Comparison of ENCODE assay signal across 33 mouse cellular contexts in genomic region chr10:75051364-75052074, GRCm38 (mm10). TPM values are rescaled to one million over a fixed set of nuclear protein-coding genes. Genes with fewer than 3 reads are reported as not detected.
DNase-seq lines count a peak whose midpoint lies in the region; ATAC-seq and TF ChIP-seq lines count a peak whose summit lies in the region.
"Had no signal": no experiment of that assay in that cellular context is flagged by ENCODE, and none has a peak within 500 bp of the region (broad histone marks: within the 10 kb centered on the region; RNA-seq: fewer than 3 reads in every experiment).

No protein-coding gene starts in this region.

- no peaks in the 10 kb centered on the region for H3K4me1 ChIP-seq in kidney, postnatal 0 days (replicated peaks; ENCODE audit: insufficient read depth, low read length)
- H3K4me1 ChIP-seq in CH12.LX (ENCODE audit: control insufficient read depth in 1 of 2, insufficient read depth in 2 of 2), result peaks cover 18 to 23% of the 10 kb centered on the region in 2 experiments

- H3K27me3 ChIP-seq in kidney, postnatal 0 days (ENCODE audit: insufficient read depth, low read length), result no peaks in the 10 kb centered on the region
- no peaks in the 10 kb centered on the region for H3K27me3 ChIP-seq in CH12.LX (replicated peaks)
- H3K27me3 ChIP-seq: embryonic facial prominence, embryonic 12.5 days; embryonic facial prominence, embryonic 15.5 days; intestine, embryonic 15.5 days had no signal

- dilution Hi-C loops in CH12.LX (cut with MboI; ENCODE audit: extremely low pct_ligation_motif_present, extremely low pct_unique_long_range_greater_than_20kb, low sequenced_read_pairs), result no loop called here

- H3K4me2 ChIP-seq in kidney, postnatal 0 days (ENCODE audit: low read length), result no peak overlapping the region
- H3K4me2 ChIP-seq in CH12.LX (ENCODE audit: insufficient read depth, low read depth, poor library complexity, severe bottlenecking), result no peak overlapping the region
- H3K4me2 ChIP-seq: embryonic facial prominence, embryonic 12.5 days; embryonic facial prominence, embryonic 15.5 days; heart, embryonic 11.5 days; hindbrain, embryonic 13.5 days; intestine, embryonic 15.5 days had no signal

- TF ChIP-seq EP300 in CH12.LX (IDR thresholded peaks at IDR 0.05; ENCODE audit: low read length), result no peak

- no peak for TF ChIP-seq CTCF in kidney, postnatal 0 days (IDR thresholded peaks at IDR 0.05; ENCODE audit: low read depth)
- no peak for TF ChIP-seq CTCF in CH12.LX (conservative IDR thresholded peaks at IDR 0.05 in 1 of 2, IDR thresholded peaks at IDR 0.05 in 1 of 2; ENCODE audit: low read depth in 2 of 2, low read length in 2 of 2)

- H3K4me3 ChIP-seq in kidney, postnatal 0 days (replicated peaks; ENCODE audit: low read depth, low read length), result no peak overlapping the region
- no peak overlapping the region for H3K4me3 ChIP-seq in CH12.LX (replicated peaks in 1 of 3; ENCODE audit: low read depth in 2 of 3, low read length in 2 of 3, poor library complexity in 1 of 3)
- H3K4me3 ChIP-seq: embryonic facial prominence, embryonic 12.5 days; embryonic facial prominence, embryonic 15.5 days; hindbrain, embryonic 10.5 days; hindbrain, embryonic 13.5 days; intestine, embryonic 15.5 days had no signal

- TF ChIP-seq POLR2A in CH12.LX (IDR thresholded peaks at IDR 0.05; ENCODE audit: low read depth, low read length), result no peak

- H3K9me3 ChIP-seq in kidney, postnatal 0 days (replicated peaks; ENCODE audit: low read length), result no peaks in the 10 kb centered on the region
- H3K9me3 ChIP-seq in CH12.LX (replicated peaks; ENCODE audit: low read length), result no peaks in the 10 kb centered on the region
- H3K9me3 ChIP-seq: embryonic facial prominence, embryonic 12.5 days; embryonic facial prominence, embryonic 15.5 days; hindbrain, embryonic 10.5 days; hindbrain, embryonic 13.5 days; intestine, embryonic 15.5 days had no signal

- H3K36me3 ChIP-seq in kidney, postnatal 0 days (ENCODE audit: insufficient read depth, low read length), result no peaks in the 10 kb centered on the region
- peaks cover 0 to 9% of the 10 kb centered on the region in 2 experiments for H3K36me3 ChIP-seq in CH12.LX (replicated peaks in 1 of 2; ENCODE audit: control insufficient read depth in 1 of 2, insufficient read depth in 1 of 2, low read length in 1 of 2)
- H3K36me3 ChIP-seq: intestine, embryonic 15.5 days had no signal

- no peak for TF ChIP-seq RAD21 in CH12.LX (IDR thresholded peaks at IDR 0.05; ENCODE audit: low read depth, low read length)

- H3K9ac ChIP-seq in kidney, postnatal 0 days (ENCODE audit: low read depth, low read length), result no peak overlapping the region
- no peak overlapping the region for H3K9ac ChIP-seq in CH12.LX (ENCODE audit: insufficient read depth, low read depth)
- H3K9ac ChIP-seq: embryonic facial prominence, embryonic 12.5 days; embryonic facial prominence, embryonic 15.5 days; forebrain, postnatal 0 days; hindbrain, embryonic 13.5 days; intestine, embryonic 15.5 days had no signal

- no peak overlapping the region for H3K27ac ChIP-seq in kidney, postnatal 0 days
- H3K27ac ChIP-seq in CH12.LX (ENCODE audit: insufficient read depth, low read depth), result no peak overlapping the region
- H3K27ac ChIP-seq: embryonic facial prominence, embryonic 12.5 days; embryonic facial prominence, embryonic 15.5 days; hindbrain, embryonic 10.5 days; hindbrain, embryonic 13.5 days; intestine, embryonic 15.5 days had no signal

- no peaks in the 10 kb centered on the region for H3K79me2 ChIP-seq in CH12.LX (replicated peaks; ENCODE audit: control insufficient read depth, extremely low read depth, insufficient read depth, poor library complexity, severe bottlenecking)

- ATAC-seq in frontal cortex, adult (ENCODE audit: low TSS enrichment), result peak; percentile 6
- ATAC-seq in kidney, postnatal 0 days (replicated peaks; ENCODE audit: low FRiP score, low read depth), result 0 out of 2 replicates have a peak, but pooled peaks have one; percentile 29
- ATAC-seq: activated CD4-positive, CD25-positive, alpha-beta regulatory T cell, adult 4 months; forebrain, embryonic 14.5 days; forebrain, postnatal 0 days; hindbrain, embryonic 16.5 days; intestine, embryonic 15.5 days had no signal

- in situ Hi-C loops in CH12.LX (cut with MboI; ENCODE audit: low pct_ligation_motif_present, low pct_unique_long_range_greater_than_20kb, low sequenced_read_pairs), result no loop called here

- peak; percentile 42 for DNase-seq in cerebellum, adult 9-11 months
- no peak for DNase-seq in cerebellum, adult 11 months
- DNase-seq in frontal cortex, postnatal 25 days (ENCODE audit: low spot score in 2 of 2), result no peak
- no peak for DNase-seq in kidney, postnatal 0 days (ENCODE audit: low spot score)
- no peak for DNase-seq in kidney, adult 9 months
- DNase-seq in CH12.LX (ENCODE audit: extremely low read depth), result no peak
- DNase-seq in thymus, postnatal 10 days (ENCODE audit: low spot score in 2 of 2), result no peak
- DNase-seq: adrenal gland, adult 8-10 months; adrenal gland, postnatal 25 days; B cell, adult 2 months; cerebellum, adult 8-10 months; forebrain, postnatal 0 days; gastrocnemius, postnatal 10 days; gastrocnemius, postnatal 36 days; kidney, adult 11 months had no signal

- 84% methylated on average over 21 of the region's 21 CpGs for WGBS in kidney, postnatal 0 days

TF ChIP-seq in CH12.LX, 34 proteins besides CTCF, POLR2A, EP300 and RAD21:
- TF ChIP-seq NRF1 (IDR thresholded peaks at IDR 0.05; ENCODE audit: low read depth, low read length), result peak; percentile 51
- no peak for TF ChIP-seq MEF2A (IDR thresholded peaks at IDR 0.05; ENCODE audit: borderline replicate concordance, low read depth, low read length)

RNA-seq across cellular contexts. Expression of gene Bcr, which starts 8.9 kb away (rescaled TPM):
- polyA plus RNA-seq in kidney, postnatal 0 days (2015; fragmentation: Nextera tagmentation; extraction: Ambion mirVana), result 5.9 and 6.4 TPM in 2 replicates
- 18.2 and 22.1 TPM in 2 replicates for total RNA-seq in CH12.LX (2012; rRNA removed)
- total RNA-seq in CH12.LX (2014; rRNA removed), result 4.0 and 4.3 TPM in 2 replicates
- 18.6 and 20.0 TPM in 2 replicates for polyA plus RNA-seq in CH12.LX (2012; ENCODE audit: insufficient read length, low read depth)

RNA-seq across cellular contexts. Expression of gene Rab36, which starts 14.7 kb away (rescaled TPM):
- 8.0 and 8.4 TPM in 2 replicates for polyA plus RNA-seq in kidney, postnatal 0 days (2015; fragmentation: Nextera tagmentation; extraction: Ambion mirVana)
- total RNA-seq in CH12.LX (2012; rRNA removed) (0.59 and 0.67 TPM in 2 replicates), CH12.LX (2014; rRNA removed) (0.07 and 0.34 TPM in 2 replicates)
- 1.2 and 1.5 TPM in 2 replicates for polyA plus RNA-seq in CH12.LX (2012; ENCODE audit: insufficient read length, low read depth)

RNA-seq across cellular contexts. Expression of gene Rsph14, which starts 19.1 kb away (rescaled TPM):
- polyA plus RNA-seq in kidney, postnatal 0 days (2015; fragmentation: Nextera tagmentation; extraction: Ambion mirVana), result not detected in 2 replicates
- total RNA-seq in CH12.LX (2012; rRNA removed), result 0.13 TPM in 1 of 2 replicates, not detected in the other
- total RNA-seq in CH12.LX (2014; rRNA removed), result not detected in 2 replicates
- polyA plus RNA-seq in CH12.LX (2012; ENCODE audit: insufficient read length, low read depth), result not detected in 2 replicates
- total RNA-seq: common myeloid progenitor, adult 5-6 weeks; gastrocnemius, adult 18-20 months; gastrocnemius, postnatal 10 days; gastrocnemius, postnatal 36 days; granulocyte monocyte progenitor cell, adult 5-6 weeks; heart, adult 8-10 months; heart, postnatal 25 days had no signal
- polyA plus RNA-seq: activated CD4-positive, CD25-positive, alpha-beta regulatory T cell, adult 4 months; embryonic facial prominence, embryonic 12.5 days; forebrain, embryonic 11.5 days; forebrain, embryonic 14.5 days; heart, embryonic 11.5 days; heart, embryonic 14.5 days; heart, postnatal 0 days; intestine, embryonic 15.5 days had no signal
